Mouse (Mus musculus) adrenal gland, adult 18-20 months (tissue): ENCODE results near the gene Ebf1. TPM values are rescaled to one million over a fixed set of nuclear protein-coding genes. Genes with fewer than 3 reads are reported as not detected.

Source experiments
- DNase-seq, 2 experiments: peaks; one replicate each; pipeline ENCODE4 v3.0.0; 2021 to 2022; ENCODE audit warnings: low spot score in 2 of 2
- total RNA-seq, 2 experiments: library from RNA; stranded (reverse); gene quantifications; 1 replicate in 1 of 2; 2 replicates in 1 of 2; pipeline ENCODE4 v1.2.3; 2021

Ebf1 gene
- total RNA-seq, 2 experiments from 2014 or later, result 15.7 to 36.8 TPM

DNA sequence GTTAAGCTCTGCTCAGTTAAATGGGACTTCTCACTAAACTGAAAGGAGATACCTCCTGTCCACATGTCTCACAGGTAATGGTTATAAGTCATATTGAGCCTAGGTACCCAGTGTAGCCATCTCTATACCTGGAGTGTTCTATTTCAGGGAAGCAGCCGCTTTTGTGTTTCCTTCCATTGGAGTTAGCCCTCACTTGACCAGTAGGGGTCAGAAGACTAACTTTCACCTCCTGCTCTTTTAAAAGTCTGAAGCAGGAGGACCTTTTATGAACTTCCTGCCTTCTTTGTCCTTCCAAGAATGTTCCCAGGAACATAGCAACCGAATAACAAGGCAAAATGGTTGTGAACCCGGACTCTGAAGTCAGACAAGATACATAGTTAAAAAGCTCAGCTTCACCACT, 157.3 kb downstream of the Ebf1 start:
- no peak for DNase-seq

DNA sequence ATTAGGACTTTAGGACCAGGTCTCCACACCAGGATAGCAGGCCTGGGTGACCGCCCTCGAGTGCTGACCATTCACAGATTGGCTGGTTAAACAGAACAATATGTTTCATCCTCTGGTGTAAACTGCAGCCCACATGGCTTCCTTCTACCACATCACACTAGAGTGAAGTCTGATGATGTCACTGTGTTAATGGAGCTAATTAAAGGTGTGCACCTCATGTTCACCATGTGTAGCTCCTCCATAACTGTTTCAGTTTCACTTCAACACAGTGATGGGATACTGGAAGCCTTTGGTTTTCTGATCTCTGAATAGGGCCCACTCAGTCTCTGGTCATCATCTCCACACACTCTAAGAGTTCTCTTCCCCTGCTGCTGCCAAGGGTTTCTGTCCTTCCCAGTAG, 158.4 kb downstream of the Ebf1 start:
- no peak for DNase-seq

DNA sequence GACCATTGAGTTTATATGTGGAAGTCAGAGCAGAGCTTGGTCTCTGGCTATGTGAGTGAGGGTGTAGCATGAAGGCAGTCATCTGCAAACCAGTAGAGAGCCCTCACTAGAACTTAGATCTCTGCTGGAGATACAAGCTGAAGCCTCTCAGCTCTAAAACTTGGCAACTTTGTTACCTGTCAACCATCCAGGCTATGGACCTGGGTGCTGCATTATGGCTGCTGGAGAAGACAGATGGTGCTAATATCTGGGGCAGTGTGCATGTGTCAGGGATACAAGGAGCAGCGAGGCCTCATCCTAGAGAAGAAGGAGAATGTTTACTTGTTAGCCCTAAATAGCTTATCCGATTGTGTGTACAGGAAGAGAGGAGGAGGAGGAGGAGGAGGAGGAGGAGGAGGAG, 159.4 kb downstream of the Ebf1 start:
- no peak for DNase-seq

DNA sequence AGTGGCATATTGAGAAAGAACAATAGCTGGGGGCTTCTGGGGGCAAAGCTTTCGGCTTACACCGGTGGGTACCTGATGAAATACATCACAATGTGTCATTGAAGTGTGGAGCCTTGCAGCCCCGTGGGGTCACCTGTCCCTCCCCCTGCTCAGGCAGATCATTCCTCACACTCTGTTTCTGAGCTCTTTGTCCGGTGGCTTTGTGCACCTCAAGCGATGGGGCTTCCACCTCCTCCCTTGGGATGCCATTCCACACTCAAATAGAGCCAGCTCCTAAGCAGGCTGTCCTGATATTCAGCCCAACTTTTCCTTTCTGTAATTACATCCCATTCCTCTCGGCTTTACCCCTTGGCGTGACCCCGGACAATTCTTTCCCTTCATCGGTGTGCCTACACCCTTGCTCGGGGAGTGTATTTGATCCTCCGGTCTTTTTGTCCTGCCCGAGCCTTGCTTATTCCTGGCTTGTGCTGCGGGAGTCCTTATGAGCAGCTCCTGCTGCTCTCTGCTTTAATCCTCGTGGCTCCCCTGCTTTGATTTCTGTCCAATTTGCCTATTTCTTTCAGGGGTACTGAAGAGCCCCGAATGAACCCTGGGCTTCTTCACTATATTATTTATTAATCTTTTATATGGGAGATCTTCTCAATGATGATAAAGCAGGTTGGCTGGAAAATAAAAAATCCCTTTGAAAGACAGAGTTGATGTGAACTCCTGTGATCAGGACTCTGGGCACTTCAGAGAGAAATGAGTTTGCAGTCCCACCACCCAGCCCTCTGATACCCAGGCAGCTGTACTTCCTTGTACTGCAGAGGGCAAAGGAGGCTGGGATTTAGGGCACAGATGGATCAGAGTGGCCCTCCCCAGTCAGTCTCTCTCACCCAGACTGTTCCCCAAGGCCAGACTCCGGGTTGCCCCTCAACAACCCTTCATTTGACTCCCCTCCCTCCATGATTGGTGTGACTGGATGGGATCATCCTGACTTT, 160.5 kb downstream of the Ebf1 start:
- no peak for DNase-seq

DNA sequence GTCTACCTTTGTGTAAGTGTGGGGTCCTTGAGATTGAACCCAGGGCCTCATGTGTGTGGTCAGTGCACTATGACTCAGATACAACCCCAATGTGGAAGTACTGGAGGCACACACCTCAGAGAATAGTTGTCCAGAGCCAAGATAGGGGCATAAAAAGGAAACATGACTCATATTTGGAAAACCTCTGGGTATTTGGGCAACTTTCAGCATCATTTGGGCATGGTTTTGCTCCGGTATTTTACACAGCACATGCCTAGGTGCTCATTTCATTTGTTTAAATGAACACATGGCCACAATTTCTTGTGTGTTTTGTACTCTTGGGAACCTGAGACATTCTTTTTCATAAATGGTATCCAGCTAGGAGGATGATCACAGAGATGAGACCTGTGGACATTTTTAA, 161.9 kb downstream of the Ebf1 start:
- DNase-seq, result no peak

DNA sequence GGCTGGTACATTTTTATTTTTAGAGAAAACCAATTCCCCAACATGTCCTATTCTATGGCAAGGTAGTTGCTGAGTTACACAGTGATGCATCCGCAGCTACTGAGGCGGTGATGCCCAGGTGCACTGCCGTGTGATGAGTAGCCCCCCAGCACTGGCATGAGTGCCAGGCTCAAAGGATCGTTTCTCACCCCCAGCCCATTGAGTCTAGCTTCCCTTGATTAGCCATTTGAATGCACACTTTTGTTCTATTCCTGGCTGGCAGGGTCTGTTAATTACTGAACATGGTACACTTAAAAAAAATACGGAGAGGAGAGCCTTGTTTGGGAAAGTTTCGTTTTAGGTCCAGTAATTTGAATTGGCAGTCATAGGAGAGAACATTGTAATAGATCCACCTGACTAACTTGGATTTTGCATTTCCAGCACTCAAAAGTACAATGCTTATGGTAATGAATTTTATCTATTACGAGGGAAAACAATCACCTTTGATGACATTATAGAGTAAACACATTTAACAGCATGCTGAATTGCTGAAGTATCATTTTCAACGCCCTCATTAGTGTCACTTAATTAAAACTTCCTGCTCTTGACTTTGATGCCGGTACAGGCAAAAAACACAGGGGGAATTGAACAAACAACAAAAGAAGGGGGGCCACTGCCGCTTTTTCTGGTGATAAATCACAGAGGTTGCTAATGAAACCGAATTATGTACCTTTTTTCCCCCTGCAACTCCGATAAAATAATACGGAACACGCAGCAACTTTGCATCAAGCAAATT, 167.3 kb downstream of the Ebf1 start:
- no peak for DNase-seq

DNA sequence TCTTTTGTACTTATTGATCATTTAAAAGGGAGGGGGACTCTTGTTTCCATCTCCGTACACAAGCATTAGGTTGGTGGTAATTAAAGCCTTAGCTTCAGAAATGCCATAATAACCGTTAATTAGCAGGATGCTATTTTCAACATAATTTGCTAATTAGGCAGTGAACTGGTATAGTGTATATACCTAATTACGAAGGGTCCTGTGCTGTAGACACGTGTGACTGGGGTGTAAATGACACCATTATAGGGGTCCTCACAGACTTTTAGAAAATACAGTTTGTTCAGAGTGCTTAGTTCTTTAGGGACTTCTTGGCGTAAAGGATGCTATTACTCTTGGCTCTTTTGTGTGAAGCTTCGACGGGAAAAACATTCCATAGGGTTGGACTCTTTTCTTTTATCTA, 167.9 kb downstream of the Ebf1 start:
- DNase-seq, result no peak

GRCm38 (mm10) chr11:44785479-44785878, 168.4 kb downstream of the Ebf1 start:
- no peak for DNase-seq

DNA sequence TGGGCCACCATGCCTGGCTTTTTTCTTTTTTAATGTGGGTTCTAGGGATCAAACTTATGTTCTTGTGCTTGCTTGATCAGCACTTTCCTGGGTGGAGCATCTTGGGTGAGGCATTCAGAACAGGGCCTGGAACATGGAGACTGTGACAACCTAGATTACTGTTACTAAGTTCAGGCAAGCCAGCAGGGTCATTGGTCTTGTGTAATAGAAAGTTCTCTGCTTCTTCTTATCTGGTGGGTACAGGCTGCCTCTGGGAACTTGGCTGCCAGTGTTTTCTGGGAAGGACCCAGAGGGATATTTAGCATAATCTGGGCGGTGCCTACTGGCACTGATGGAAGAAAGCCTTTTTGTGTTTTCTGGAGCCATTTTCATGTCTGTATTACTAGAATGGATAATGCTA, 170.9 kb downstream of the Ebf1 start:
- DNase-seq, result no peak

DNA sequence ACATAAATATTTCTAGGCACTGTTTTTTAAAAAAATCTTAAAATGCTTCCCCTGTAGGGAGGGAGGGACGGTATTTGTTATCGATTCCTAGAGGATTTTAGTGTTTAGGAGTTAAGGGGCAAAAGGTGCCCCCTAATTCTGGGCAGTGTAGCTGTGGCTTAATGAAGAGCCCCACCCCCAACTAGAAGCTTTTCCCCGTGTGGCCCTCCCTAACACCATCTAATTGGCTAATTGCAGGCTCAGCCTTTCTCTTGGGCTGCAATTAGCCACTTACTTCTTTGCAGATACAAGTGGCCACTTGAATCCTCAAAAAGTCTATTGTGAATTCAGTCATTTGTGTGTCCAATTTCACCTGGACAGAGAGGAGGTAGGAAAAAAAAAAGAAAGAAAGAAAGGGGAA, 175.7 kb downstream of the Ebf1 start:
- DNase-seq, result no peak

- DNase-seq, result no peak
These were observed 177.8 kb downstream of the Ebf1 start for GRCm38 (mm10) chr11:44794883-44795282.

DNA sequence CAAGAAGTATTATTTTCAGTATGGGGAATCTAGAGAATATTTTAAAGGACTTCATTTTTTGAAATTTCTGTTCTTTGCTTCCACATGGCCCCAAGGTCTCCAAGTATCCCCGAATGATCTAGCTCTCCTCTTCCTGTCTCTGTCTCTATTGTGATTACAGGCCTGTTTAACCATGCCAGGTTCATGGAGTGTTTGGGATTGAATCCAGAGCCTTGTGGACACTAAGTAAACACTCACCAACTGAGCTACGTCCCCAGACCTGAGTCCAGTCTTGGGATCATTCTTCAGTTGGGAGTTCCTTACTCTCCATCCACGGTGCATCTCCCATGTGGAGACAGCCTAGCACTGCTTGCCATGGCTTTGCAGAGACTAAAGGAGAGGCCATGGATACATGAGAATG, 178.7 kb downstream of the Ebf1 start:
- no peak for DNase-seq

DNA sequence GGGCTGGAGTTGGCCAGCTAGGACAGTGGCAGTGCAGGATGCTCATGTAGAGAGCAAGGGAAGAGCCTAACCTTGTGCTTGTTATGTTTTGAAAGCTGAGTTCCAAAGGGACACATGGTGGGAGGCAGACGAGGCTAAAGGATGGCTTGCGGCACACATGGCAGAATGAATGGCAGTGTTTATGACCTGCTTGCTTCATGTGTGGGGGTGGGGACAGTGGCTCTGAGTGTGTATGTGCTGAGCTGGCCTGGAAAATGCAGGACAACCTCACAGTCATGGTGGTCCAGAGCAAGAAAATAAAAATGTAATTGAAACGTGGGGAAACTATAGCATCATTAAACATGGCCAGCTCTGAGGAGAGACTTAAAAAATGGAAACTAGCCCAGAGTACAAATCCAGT, 181.2 kb downstream of the Ebf1 start:
- DNase-seq, result no peak

DNA sequence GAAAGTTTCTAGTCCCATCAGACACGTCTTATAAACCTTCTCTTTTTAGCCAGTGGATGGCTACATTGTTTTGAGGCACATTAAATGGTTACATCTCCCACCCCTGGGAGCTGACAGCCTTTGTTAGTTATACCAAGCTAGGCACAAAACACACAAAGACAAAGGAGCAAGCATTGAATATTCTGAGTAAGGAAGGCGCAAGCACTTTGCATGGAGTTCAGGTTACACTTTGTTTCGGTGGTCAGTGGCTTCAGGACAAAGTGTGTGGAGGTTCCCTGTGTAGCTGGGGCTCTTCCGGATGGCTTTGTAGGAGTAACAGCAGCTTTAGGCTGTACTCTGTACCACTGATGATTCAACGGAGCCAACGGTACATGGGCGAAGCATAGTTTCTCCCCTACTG, 186.9 kb downstream of the Ebf1 start:
- no peak for DNase-seq

DNA sequence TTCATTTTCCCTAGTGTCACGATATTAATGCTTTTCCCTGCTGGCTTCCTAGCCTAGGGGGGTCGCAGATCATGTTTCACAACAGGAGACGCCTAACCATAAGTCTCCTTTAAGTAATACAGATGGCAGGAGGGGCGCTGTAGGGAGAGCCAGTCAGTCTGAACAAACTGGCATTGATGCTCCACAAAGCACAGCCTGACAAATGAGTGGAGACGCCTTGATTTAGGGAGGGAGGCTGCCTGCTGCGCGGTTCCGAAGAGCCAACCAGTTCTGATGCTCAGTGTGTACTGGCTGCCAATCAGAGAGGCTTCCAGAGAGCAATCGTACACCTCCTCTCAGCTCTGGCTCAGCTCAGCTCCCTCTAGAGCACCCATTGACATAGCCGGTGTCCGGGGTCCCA, 189.5 kb downstream of the Ebf1 start:
- DNase-seq, result no peak

DNA sequence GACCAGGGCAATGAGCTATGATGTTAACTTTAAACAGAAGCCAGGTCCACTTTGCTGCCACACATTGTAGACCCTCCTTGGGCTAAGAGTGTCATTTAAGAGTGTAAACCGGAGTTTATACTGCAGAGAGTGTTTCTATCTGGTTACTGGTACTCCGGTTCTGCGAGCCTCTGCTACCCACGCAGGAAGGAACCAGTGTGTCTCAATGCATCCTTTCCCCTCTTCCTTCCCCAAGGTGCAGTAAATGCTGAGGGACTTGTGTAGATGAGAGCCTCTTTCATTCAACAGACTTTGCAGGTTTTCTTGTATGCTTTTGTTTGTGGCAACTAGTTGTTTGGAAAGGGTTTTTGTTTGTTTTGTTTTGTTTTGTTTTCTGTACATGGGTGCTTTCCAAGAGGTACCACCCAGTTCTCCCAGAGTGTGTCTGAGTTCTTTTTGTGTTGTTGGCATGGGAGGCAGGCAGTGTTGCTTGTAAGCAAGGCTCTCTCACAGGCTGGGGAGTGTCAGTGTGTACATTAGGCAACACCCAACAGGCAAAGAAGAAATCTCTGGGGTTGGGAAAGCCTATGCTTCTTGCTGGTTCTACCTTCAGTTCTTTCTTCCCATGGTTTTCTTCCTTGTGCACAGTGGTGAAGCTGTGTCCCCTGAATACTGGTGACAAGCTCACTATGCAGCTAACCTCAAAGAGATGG, 191.9 kb downstream of the Ebf1 start:
- no peak for DNase-seq

GRCm38 (mm10) chr11:44811007-44811406, 193.9 kb downstream of the Ebf1 start:
- no peak for DNase-seq

DNA sequence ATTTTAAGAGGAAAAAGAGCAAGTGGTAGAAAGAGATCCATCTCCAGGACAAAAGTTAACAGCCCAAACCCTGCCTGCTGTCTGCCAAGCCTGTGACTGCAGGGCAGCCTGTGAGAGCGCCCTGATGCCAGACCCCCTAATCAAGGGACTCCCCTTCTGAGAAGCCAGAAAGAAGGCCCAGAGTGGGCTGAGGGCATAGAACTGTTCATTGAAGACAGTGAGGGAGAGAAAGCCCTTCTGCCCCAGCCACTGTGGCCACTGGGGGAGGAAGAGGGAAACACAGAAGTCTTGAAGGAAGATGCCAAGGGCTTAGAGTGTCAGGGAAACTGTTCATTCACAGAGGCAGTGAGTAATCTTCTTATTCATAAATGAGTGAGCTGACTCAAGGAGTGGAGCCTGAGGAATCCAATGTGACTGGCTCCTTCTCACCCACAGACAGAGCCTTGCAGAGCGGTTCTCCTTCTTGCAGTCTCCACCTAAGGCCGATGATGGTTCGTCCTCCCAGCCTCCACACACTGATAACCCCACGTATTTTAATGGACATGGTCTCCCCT, 195.2 kb downstream of the Ebf1 start:
- no peak for DNase-seq

DNA sequence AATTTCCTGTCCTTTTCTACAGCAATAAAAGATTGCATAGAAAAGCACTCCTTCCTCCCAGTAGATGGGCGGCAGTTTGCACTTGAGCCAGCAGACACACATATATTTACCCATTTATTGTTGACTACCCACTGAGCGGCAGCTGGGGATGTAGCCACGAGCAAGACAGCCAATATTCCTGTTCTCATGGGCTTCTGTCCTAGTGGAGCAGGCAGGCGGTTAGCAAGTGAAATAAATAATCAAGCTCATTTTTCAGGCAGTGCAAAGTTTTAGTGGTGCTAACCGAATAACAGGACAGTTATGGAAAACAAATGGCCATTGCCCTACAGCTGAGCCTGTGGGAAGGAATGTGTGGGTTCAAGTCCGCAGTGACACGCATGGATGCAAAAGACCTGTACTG, 196.4 kb downstream of the Ebf1 start:
- no peak for DNase-seq

DNA sequence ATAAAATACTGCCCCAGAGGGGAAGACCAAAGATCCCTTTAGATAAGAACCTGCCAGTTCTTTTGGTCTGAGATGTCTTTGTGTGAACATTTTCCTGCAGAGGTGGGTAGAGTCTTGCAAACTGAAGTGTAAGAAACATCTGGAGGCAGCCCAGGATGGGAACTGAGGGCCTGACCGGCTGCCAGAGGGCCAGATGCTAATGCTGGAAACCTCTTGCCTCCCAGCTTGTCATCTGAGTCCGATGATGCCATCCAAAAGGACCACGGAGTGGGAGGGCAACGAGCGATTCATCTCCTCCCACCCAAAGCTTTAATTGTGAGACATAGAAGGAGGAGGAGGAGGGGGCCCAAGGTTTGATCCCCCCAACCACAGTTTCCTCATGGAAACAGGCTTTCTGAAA, 197.7 kb downstream of the Ebf1 start:
- DNase-seq, result no peak

DNA sequence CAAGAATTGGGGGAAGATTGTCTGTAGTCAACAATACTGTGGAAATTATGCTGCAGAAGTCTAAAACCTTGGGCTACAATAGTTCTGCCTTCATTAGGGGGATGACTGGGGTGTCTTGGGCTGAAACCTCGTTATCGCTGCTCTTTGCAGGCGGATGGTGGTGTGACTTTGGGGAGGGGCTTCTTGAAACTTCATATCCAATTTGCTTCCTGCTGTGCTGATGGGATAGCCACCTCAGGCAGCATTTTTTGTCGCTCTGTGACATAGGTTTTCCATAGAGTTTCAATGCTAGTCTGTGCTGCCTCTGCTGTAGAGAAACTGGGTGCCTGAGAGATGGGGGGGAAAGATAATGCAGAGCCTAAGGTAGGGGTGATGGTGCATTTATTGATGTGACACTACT, 198.9 kb downstream of the Ebf1 start:
- DNase-seq, result no peak
